Comparison of ENCODE assay signal across 20 mouse cellular contexts in the genomic region with DNA sequence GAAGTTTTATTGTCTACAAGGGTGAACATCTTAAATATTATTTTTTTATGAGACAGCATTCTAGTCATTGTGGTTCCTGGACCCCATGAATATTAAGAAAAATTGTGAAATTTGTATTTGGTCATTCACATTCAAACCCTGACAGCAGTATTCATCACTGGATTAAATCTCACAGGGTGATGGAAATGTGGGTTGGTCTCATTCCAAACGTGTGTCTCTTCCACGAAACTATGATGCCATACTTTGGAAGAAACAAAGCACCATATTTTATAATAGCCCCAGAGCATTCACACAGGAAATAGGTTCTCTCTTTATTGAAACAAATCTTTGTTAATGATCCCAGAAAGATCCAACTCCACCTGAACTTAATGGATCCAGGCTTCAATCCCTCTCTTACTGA.
"Had no signal": no experiment of that assay in that cellular context is flagged by ENCODE, and none has a peak within 500 bp of the region (broad histone marks: within the 10 kb centered on the region; RNA-seq: fewer than 3 reads in every experiment).

No protein-coding gene starts in this region.

- H3K36me3 ChIP-seq: limb, embryonic 15.5 days; midbrain, embryonic 10.5 days; midbrain, embryonic 13.5 days; neural tube, embryonic 13.5 days; stomach, embryonic 15.5 days had no signal

- H3K4me1 ChIP-seq: midbrain, embryonic 13.5 days; neural tube, embryonic 13.5 days had no signal

- H3K27me3 ChIP-seq: limb, embryonic 15.5 days; megakaryocyte, embryonic 14.5 days; midbrain, embryonic 13.5 days; neural tube, embryonic 13.5 days; stomach, embryonic 15.5 days had no signal

- H3K27ac ChIP-seq: liver, embryonic 14.5 days; midbrain, embryonic 10.5 days; midbrain, embryonic 13.5 days; neural tube, embryonic 13.5 days; stomach, embryonic 15.5 days had no signal

- DNase-seq: kidney, adult 18-20 months; kidney, adult 9 months; kidney, postnatal 14 days; kidney, postnatal 4 days; left cerebral cortex, postnatal 4 days; liver, postnatal 0 days; right cerebral cortex, postnatal 14 days; spleen, adult 18-20 months had no signal

- ATAC-seq: liver, postnatal 0 days; lung, postnatal 0 days; midbrain, embryonic 13.5 days; midbrain, embryonic 16.5 days had no signal

- H3K9me3 ChIP-seq: limb, embryonic 15.5 days; megakaryocyte, embryonic 14.5 days; midbrain, embryonic 10.5 days; midbrain, embryonic 13.5 days; neural tube, embryonic 13.5 days; stomach, embryonic 15.5 days had no signal

- H3K9ac ChIP-seq: limb, embryonic 15.5 days; liver, embryonic 14.5 days; liver, postnatal 0 days; lung, embryonic 14.5 days; midbrain, embryonic 13.5 days; neural tube, embryonic 13.5 days; stomach, embryonic 15.5 days had no signal

- H3K4me3 ChIP-seq: limb, embryonic 15.5 days; megakaryocyte, embryonic 14.5 days; midbrain, embryonic 10.5 days; midbrain, embryonic 13.5 days; myocyte; neural tube, embryonic 13.5 days; stomach, embryonic 15.5 days had no signal

- H3K4me2 ChIP-seq: limb, embryonic 15.5 days; liver, embryonic 11.5 days; lung, embryonic 14.5 days; midbrain, embryonic 13.5 days; neural tube, embryonic 13.5 days; stomach, embryonic 15.5 days had no signal
